Mouse (Mus musculus) CH12.LX (cell line): ENCODE data around the gene Hipk2.

ENCODE experiments used
- CTCF ChIP-seq, 2 experiments: IDR thresholded peaks in 1 of 2; conservative IDR thresholded peaks in 1 of 2; 2 replicates each; pipeline ENCODE4 v1.5.1; 2011 to 2012; ENCODE audit warnings: low read depth in 2 of 2, low read length in 2 of 2, improper control_type of control experiment in 1 of 2, inconsistent platforms in 1 of 2, mild to moderate bottlenecking in 1 of 2, moderate library complexity in 1 of 2
- E2F4 ChIP-seq: IDR thresholded peaks from 2 replicates; pipeline ENCODE4 v1.6.1; 2011; ENCODE audit warnings: low read depth, low read length, improper control_type of control experiment; ENCODE audit not compliant: insufficient replicate concordance
- ELF1 ChIP-seq: IDR thresholded peaks from 2 replicates; pipeline ENCODE4 v1.6.1; 2014; ENCODE audit warnings: low read depth, mild to moderate bottlenecking, inconsistent platforms, low read length, improper control_type of control experiment
- EP300 ChIP-seq: IDR thresholded peaks from 2 replicates; pipeline ENCODE4 v1.6.1; 2011; ENCODE audit warnings: low read length, improper control_type of control experiment
- GABPA ChIP-seq: IDR thresholded peaks from 2 replicates; pipeline ENCODE4 v1.6.1; 2012; ENCODE audit warnings: low read depth, low read length, improper control_type of control experiment, inconsistent platforms; ENCODE audit not compliant: insufficient replicate concordance
- HCFC1 ChIP-seq: IDR thresholded peaks from 2 replicates; pipeline ENCODE4 v1.6.1; 2012; ENCODE audit warnings: low read depth, mild to moderate bottlenecking, inconsistent platforms, low read length, improper control_type of control experiment
- KAT2A ChIP-seq: IDR thresholded peaks from 2 replicates; pipeline ENCODE4 v1.6.1; 2012; ENCODE audit warnings: low read length, improper control_type of control experiment, inconsistent platforms; ENCODE audit not compliant: insufficient replicate concordance
- MAFK ChIP-seq: IDR thresholded peaks from 2 replicates; pipeline ENCODE4 v1.6.1; 2011; ENCODE audit warnings: low read length, improper control_type of control experiment; ENCODE audit not compliant: insufficient replicate concordance
- MAZ ChIP-seq: IDR thresholded peaks from 2 replicates; pipeline ENCODE4 v1.6.1; 2012; ENCODE audit warnings: low read depth, mild to moderate bottlenecking, inconsistent platforms, low read length, improper control_type of control experiment, moderate library complexity
- POLR2A ChIP-seq: IDR thresholded peaks from 2 replicates; pipeline ENCODE4 v1.6.1; 2011; ENCODE audit warnings: low read depth, mild to moderate bottlenecking, improper control_type of control experiment, low read length
- SIN3A ChIP-seq: IDR thresholded peaks from 2 replicates; pipeline ENCODE4 v1.6.1; 2012; ENCODE audit warnings: low read length, improper control_type of control experiment, inconsistent platforms
- USF1 ChIP-seq: IDR thresholded peaks from 2 replicates; pipeline ENCODE4 v1.6.1; 2014; ENCODE audit warnings: low read depth, mild to moderate bottlenecking, inconsistent platforms, low read length, improper control_type of control experiment
- ZMIZ1 ChIP-seq: IDR thresholded peaks from 2 replicates; pipeline ENCODE4 v1.6.1; 2012; ENCODE audit warnings: low read depth, mild to moderate bottlenecking, inconsistent platforms, low read length, improper control_type of control experiment

DNA sequence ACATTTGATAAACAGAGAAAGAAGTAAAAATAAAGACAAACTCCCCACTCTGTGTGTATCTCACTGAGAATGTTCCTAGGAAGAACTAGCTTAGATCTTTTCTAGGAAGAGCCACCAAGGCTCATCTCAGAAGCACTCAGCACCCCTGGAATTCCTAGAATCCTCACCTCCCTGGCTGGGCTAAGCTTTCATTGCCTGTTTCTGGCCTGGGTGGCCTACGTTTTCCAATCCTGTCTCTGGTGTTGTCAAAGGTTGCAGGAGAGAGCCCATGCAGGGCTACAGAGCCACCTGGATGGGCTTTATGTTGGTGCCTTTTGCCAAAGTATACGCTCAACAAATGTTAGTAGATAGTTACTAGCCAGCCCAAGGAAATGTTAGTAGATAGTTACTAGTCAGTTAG is 120.0 kb downstream of the Hipk2 start:
- TF ChIP-seq MAZ (no peak), ELF1 (no peak), EP300 (no peak), CTCF (conservative IDR thresholded peaks at IDR 0.05 in 1 of 2, IDR thresholded peaks at IDR 0.05 in 1 of 2; ENCODE audit: low read depth in 2 of 2, low read length in 2 of 2) (no peak), USF1 (no peak), SIN3A (no peak), ZMIZ1 (no peak), GABPA (no peak), MAFK (no peak), E2F4 (no peak), HCFC1 (no peak), POLR2A (no peak), KAT2A (no peak)
